Mouse (Mus musculus): ENCODE results near the gene Srsf6. TPM values are rescaled to one million over a fixed set of nuclear protein-coding genes. Genes with fewer than 3 reads are reported as not detected.

Srsf6 gene
- total RNA-seq, 4 experiments from 2014 or later = 91.5 to 133 (median 110) TPM

DNA sequence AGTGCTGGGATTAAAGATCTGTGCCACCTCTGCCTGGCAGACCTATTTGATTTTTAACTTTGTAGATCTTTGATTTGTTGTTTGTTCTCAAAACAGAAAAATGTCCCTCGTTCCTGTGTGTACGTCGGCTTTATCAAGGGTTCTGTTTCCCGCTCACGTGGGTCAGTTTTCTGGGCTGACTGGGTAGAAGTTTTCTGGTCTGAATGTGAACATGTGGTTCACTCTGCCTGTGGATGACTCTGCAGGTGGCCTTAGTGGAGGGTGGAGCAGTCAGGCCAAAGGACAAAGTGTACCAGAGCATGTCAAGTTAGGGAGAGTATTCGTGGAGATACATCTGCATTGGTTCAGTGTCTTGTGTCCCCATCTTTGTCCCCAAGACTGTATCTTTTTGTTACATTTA, 53.1 kb downstream of the Srsf6 start:
- DNase-seq (ENCODE audit: low spot score in 2 of 2) = no peak

DNA sequence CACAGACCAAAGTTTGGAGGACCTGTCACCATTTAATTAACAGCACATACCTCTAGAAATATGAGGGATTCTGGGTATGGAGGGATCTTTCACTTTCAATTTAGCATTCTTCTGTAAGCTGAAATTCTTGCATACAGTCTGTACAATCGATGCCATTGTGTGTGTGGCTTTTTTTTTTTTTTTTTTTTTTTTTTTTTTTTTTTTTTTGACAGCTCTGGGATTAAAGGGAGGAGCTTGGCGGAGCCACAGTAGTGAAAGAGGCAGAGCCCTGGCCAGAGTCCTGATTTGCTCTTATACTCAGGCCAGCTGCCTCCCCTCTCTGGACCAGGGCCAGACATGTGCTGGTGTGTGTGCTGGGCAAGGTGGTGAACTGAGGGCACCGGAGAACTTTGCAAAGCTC, 54.6 kb downstream of the Srsf6 start:
- DNase-seq (ENCODE audit: low spot score in 2 of 2) = no peak

Other genes starting within 250 kb of the Srsf6 start
- 10 to 100 TPM; 10.9 to 18.5 (median 12.1) TPM for gene L3mbtl1, start 11.9 kb downstream of the Srsf6 start, total RNA-seq (2022)
- gene Sgk2, start 55.8 kb downstream of the Srsf6 start, total RNA-seq (2022) = 1 to 10 TPM in 2 of 4 experiments, under 1 TPM in 2; 0.77 to 1.9 (median 1.3) TPM
- gene Ift52, start 85.8 kb downstream of the Srsf6 start, total RNA-seq (2022) = 10 to 100 TPM; 32.5 to 38.2 (median 35.5) TPM
- gene Mybl2, start 123.2 kb downstream of the Srsf6 start, total RNA-seq (2022) = 1 to 10 TPM; 1.0 to 2.8 (median 1.8) TPM
- gene Gtsf1l, start 156.3 kb downstream of the Srsf6 start, total RNA-seq (2022) = not detected